24 mouse cellular contexts compared by ENCODE assay signal in the genomic region with DNA sequence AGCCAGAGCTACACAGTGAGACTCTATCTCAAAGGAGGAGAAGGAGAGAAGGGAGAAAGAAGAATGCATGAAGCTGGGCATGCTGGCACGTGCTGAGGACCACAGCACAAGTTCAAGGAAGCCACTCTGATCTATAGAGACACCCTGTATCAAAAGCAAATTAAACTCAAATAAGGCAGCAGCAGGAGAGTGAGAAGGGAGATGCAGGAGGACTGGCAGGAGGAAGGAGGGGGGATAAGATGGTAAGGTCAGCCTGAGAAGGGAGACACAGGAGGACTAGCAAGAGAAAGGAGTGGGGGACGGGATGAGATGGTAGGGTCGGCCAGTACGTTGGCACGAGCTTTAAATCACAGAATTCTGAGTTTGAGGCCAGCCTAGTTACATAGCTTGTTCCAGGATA.
A peak's percentile ranks its signal among the peaks of the same experiment; 100 is the strongest.
DNase-seq lines count a peak whose midpoint lies in the region; ATAC-seq and TF ChIP-seq lines count a peak whose summit lies in the region.
"Had no signal": no experiment of that assay in that cellular context is flagged by ENCODE, and none has a peak within 500 bp of the region (broad histone marks: within the 10 kb centered on the region; RNA-seq: fewer than 3 reads in every experiment).

No protein-coding gene starts in this region.

- TF ChIP-seq POLR2A in cerebellum, adult 2 months (IDR thresholded peaks at IDR 0.05; ENCODE audit: borderline replicate concordance, insufficient read depth, low read length): no peak

- no peak overlapping the region for H3K4me3 ChIP-seq in cerebellum, adult 2 months (replicated peaks; ENCODE audit: insufficient read depth, low read depth, low read length)
- H3K4me3 ChIP-seq in heart, embryonic 10.5 days: no peak overlapping the region
- no peak overlapping the region for H3K4me3 ChIP-seq in liver, embryonic 16.5 days (ENCODE audit: low read depth, low read length)
- H3K4me3 ChIP-seq in embryonic facial prominence, embryonic 10.5 days: no peak overlapping the region
- H3K4me3 ChIP-seq: forebrain, embryonic 13.5 days; forebrain, embryonic 15.5 days had no signal

- H3K27me3 ChIP-seq in cerebellum, adult 2 months (ENCODE audit: control insufficient read depth, insufficient read depth, low read length): no peaks in the 10 kb centered on the region
- no peaks in the 10 kb centered on the region for H3K27me3 ChIP-seq in heart, embryonic 10.5 days (ENCODE audit: insufficient read depth, poor library complexity, severe bottlenecking)
- H3K27me3 ChIP-seq in liver, embryonic 16.5 days (ENCODE audit: control insufficient read depth, insufficient read depth, low read depth, low read length): no peaks in the 10 kb centered on the region
- H3K27me3 ChIP-seq in embryonic facial prominence, embryonic 10.5 days (replicated peaks; ENCODE audit: low read depth, poor library complexity, severe bottlenecking): no peaks in the 10 kb centered on the region
- H3K27me3 ChIP-seq: CH12.LX; forebrain, embryonic 13.5 days; forebrain, embryonic 15.5 days; Patski had no signal

- WGBS in cerebellum, adult 2 months: 86% methylated on average over 5 of the region's 5 CpGs
- 86% methylated on average over 5 of the region's 5 CpGs for WGBS in heart, embryonic 10.5 days
- WGBS in liver, embryonic 16.5 days (ENCODE audit: insufficient replicate concordance): 77% methylated on average over 5 of the region's 5 CpGs
- WGBS in embryonic facial prominence, embryonic 10.5 days: 89% methylated on average over 5 of the region's 5 CpGs

- peaks cover 62% of the 10 kb centered on the region for H3K36me3 ChIP-seq in heart, embryonic 10.5 days
- H3K36me3 ChIP-seq in liver, embryonic 16.5 days (ENCODE audit: control insufficient read depth, insufficient read depth): peaks cover 10% of the 10 kb centered on the region; the same call in 1 of the 2 replicates
- peaks cover 46% of the 10 kb centered on the region for H3K36me3 ChIP-seq in embryonic facial prominence, embryonic 10.5 days (replicated peaks)

- H3K27ac ChIP-seq in cerebellum, adult 2 months (ENCODE audit: insufficient read depth, low read length): peak overlapping the region; percentile 53; the same call in 1 of the 2 replicates
- H3K27ac ChIP-seq in heart, embryonic 10.5 days: no peak overlapping the region
- H3K27ac ChIP-seq in liver, embryonic 16.5 days (ENCODE audit: low read length): peak overlapping the region; percentile 49
- 0 out of 2 replicates have a peak overlapping the region, but pooled peaks have one; percentile 12 for H3K27ac ChIP-seq in embryonic facial prominence, embryonic 10.5 days (replicated peaks)
- H3K27ac ChIP-seq: forebrain, embryonic 13.5 days; forebrain, embryonic 15.5 days had no signal

- H3K9ac ChIP-seq in liver, embryonic 16.5 days (ENCODE audit: low read depth, low read length): no peak overlapping the region
- H3K9ac ChIP-seq: forebrain, embryonic 13.5 days; forebrain, embryonic 15.5 days; forebrain, postnatal 0 days had no signal

- intact Hi-C loops in heart, postnatal 14 days (cut with DNase I): loop anchor here (5.0 kb wide), 1 partner anchor 91 kb away; a partner anchor contains a TSS

- peaks cover 8% of the 10 kb centered on the region for H3K4me1 ChIP-seq in cerebellum, adult 2 months (ENCODE audit: control insufficient read depth, insufficient read depth, low read length)
- H3K4me1 ChIP-seq in heart, embryonic 10.5 days: no peaks in the 10 kb centered on the region
- no peaks in the 10 kb centered on the region; the same call in 1 of the 2 replicates for H3K4me1 ChIP-seq in liver, embryonic 16.5 days (ENCODE audit: control insufficient read depth, low read depth, low read length)
- peaks cover 19% of the 10 kb centered on the region for H3K4me1 ChIP-seq in embryonic facial prominence, embryonic 10.5 days
- H3K4me1 ChIP-seq: forebrain, embryonic 13.5 days; forebrain, embryonic 15.5 days had no signal

- H3K4me2 ChIP-seq in liver, embryonic 16.5 days (ENCODE audit: low read depth, low read length): no peak overlapping the region
- H3K4me2 ChIP-seq: forebrain, embryonic 13.5 days; forebrain, embryonic 15.5 days had no signal

- no peak for DNase-seq in cerebellum, adult 2 months
- DNase-seq in cerebellum, adult 9-10 months: no peak
- peak; percentile 51 for DNase-seq in heart, embryonic 10.5 days (ENCODE audit: low spot score)
- DNase-seq in heart, postnatal 14 days: no peak
- DNase-seq in liver: no peak
- no peak for DNase-seq in embryonic facial prominence, embryonic 10.5 days (ENCODE audit: low spot score)
- no peak for DNase-seq in left cerebral cortex, adult 8-10 months (ENCODE audit: low spot score in 2 of 2)
- DNase-seq: adrenal gland, adult 8-10 months; adrenal gland, postnatal 14 days; adrenal gland, postnatal 36 days; B cell, adult 2 months; cerebellum, adult 11-12 months; cerebellum, adult 8-10 months; cerebellum, postnatal 10 days; cerebellum, postnatal 25 days; forebrain, postnatal 0 days had no signal

- no peak for ATAC-seq in liver, embryonic 16.5 days (ENCODE audit: low read depth)
- ATAC-seq: activated CD4-positive, CD25-positive, alpha-beta regulatory T cell, adult 4 months; CD4-positive, CD25-positive, alpha-beta regulatory T cell, adult 4 months; forebrain, embryonic 13.5 days; forebrain, embryonic 15.5 days; forebrain, postnatal 0 days; Patski had no signal

- H3K9me3 ChIP-seq in heart, embryonic 10.5 days: no peaks in the 10 kb centered on the region
- no peaks in the 10 kb centered on the region for H3K9me3 ChIP-seq in liver, embryonic 16.5 days (replicated peaks; ENCODE audit: control insufficient read depth, low read length)
- no peaks in the 10 kb centered on the region for H3K9me3 ChIP-seq in embryonic facial prominence, embryonic 10.5 days
- H3K9me3 ChIP-seq: forebrain, embryonic 13.5 days; forebrain, embryonic 15.5 days; G1E had no signal

- TF ChIP-seq CTCF in cerebellum, adult 2 months (IDR thresholded peaks at IDR 0.05; ENCODE audit: borderline replicate concordance, insufficient read depth, low read depth, low read length): no peak
